Mouse (Mus musculus) monocyte, adult 59 days (primary cell): ENCODE results near the gene Bglap. TPM values are rescaled to one million over a fixed set of nuclear protein-coding genes. Genes with fewer than 3 reads are reported as not detected.

Source experiments
- total RNA-seq, 2 experiments: library from RNA; stranded (reverse); gene quantifications; one replicate each; pipeline ENCODE4 v1.2.4; 2023

The Bglap gene
- total RNA-seq, result not detected

GRCm38 (mm10) chr3:88384364-88384763, at the start of gene Bglap:
Bglap (minus strand) TSS chr3:88384464.

GRCm38 (mm10) chr3:88424605-88425329, 40.5 kb upstream of the Bglap start, which contains the start of gene Slc25a44:
Slc25a44 (minus strand) TSS chr3:88425139.

GRCm38 (mm10) chr3:88409741-88410644, 25.7 kb upstream of the Bglap start, which contains the start of gene Pmf1:
Pmf1 (minus strand) TSS chr3:88410331.

GRCm38 (mm10) chr3:88378599-88378998, 5.7 kb downstream of the Bglap start, which contains the start of gene Bglap2:
Bglap2 (minus strand) TSS chr3:88378699.

GRCm38 (mm10) chr3:88372643-88373042, 11.6 kb downstream of the Bglap start, which contains the start of gene Bglap3:
Bglap3 (minus strand) TSS chr3:88372743.

GRCm38 (mm10) chr3:88364337-88364736, 19.9 kb downstream of the Bglap start, which contains the start of gene Paqr6:
Paqr6 (plus strand) TSS chr3:88364584.

GRCm38 (mm10) chr3:88336058-88337013, 47.9 kb downstream of the Bglap start, which contains the start of the genes Tmem79 and Smg5:
Tmem79 (minus strand) TSS chr3:88336148.
Smg5 (plus strand) TSS chr3:88336260.

Other genes with a start within 250 kb of the Bglap start
- gene Mef2d, start 242.1 kb downstream of the Bglap start, total RNA-seq, result 100 to 1,000 TPM; 186 to 217 TPM
- gene Rhbg, start 129.8 kb downstream of the Bglap start, total RNA-seq, result not detected
- not detected for gene Gm38392, start 97.3 kb downstream of the Bglap start, total RNA-seq
- gene Tsacc, start 87.5 kb downstream of the Bglap start, total RNA-seq, result 1 to 10 TPM; 2.0 to 4.0 TPM
- gene Cct3, start 87.3 kb downstream of the Bglap start, total RNA-seq, result 10 to 100 TPM; 84.3 to 89.1 TPM
- 100 to 1,000 TPM; 149 to 189 TPM for gene Glmp, start 59.4 kb downstream of the Bglap start, total RNA-seq
- gene Tmem79, start 48.3 kb downstream of the Bglap start, total RNA-seq, result 1 to 10 TPM; 1.6 to 1.8 TPM
- gene Smg5, start 48.2 kb downstream of the Bglap start, total RNA-seq, result 10 to 100 TPM; 50.9 to 65.4 TPM
- 1 to 10 TPM in 1 of 2 experiments, under 1 TPM in 1; 0.52 to 1.2 TPM for gene Paqr6, start 19.9 kb downstream of the Bglap start, total RNA-seq
- not detected for gene Bglap3, start 11.7 kb downstream of the Bglap start, total RNA-seq
- gene Bglap2, start 5.8 kb downstream of the Bglap start, total RNA-seq, result not detected
- gene Pmf1, start 25.9 kb upstream of the Bglap start, total RNA-seq, result 10 to 100 TPM; 16.0 to 24.7 TPM
- 10 to 100 TPM; 19.8 to 20.4 TPM for gene Slc25a44, start 40.7 kb upstream of the Bglap start, total RNA-seq
- 100 to 1,000 TPM; 178 to 194 TPM for gene Sema4a, start 76.7 kb upstream of the Bglap start, total RNA-seq
- gene Lmna, start 125.5 kb upstream of the Bglap start, total RNA-seq, result 10 to 100 TPM; 34.2 to 38.3 TPM
- under 1 TPM; 0.15 to 0.29 TPM for gene Mex3a, start 147.9 kb upstream of the Bglap start, total RNA-seq
- not detected for gene Rab25, start 163.8 kb upstream of the Bglap start, total RNA-seq
- gene Lamtor2, start 168.6 kb upstream of the Bglap start, total RNA-seq, result 10 to 100 TPM; 87.8 to 98.3 TPM
- gene Ubqln4, start 169.3 kb upstream of the Bglap start, total RNA-seq, result 10 to 100 TPM; 28.1 to 31.2 TPM
- 100 to 1,000 TPM in 1 of 2 experiments, 10 to 100 TPM in 1; 97.9 to 109 TPM for gene Ssr2, start 191.4 kb upstream of the Bglap start, total RNA-seq
- gene Arhgef2, start 221.5 kb upstream of the Bglap start, total RNA-seq, result 100 to 1,000 TPM; 325 to 357 TPM